Mouse (Mus musculus): Measurements from ENCODE around the gene Thoc5. TPM values are rescaled to one million over a fixed set of nuclear protein-coding genes. Genes with fewer than 3 reads are reported as not detected.
A peak's percentile ranks its signal among the peaks of the same experiment; 100 is the strongest.

Thoc5 gene
- polyA plus RNA-seq, 1 experiment, result 49.6 TPM

GRCm38 (mm10) chr11:4948792-4949191 is 53.7 kb downstream of the Thoc5 start:
- H3K27ac ChIP-seq (ENCODE audit: insufficient read depth, low read length), result no peak overlapping the region
- peak overlapping the region; percentile 1 for H3K4me3 ChIP-seq (replicated peaks; ENCODE audit: insufficient read depth, low read depth, low read length)
- no peak for TF ChIP-seq POLR2A (IDR thresholded peaks at IDR 0.05; ENCODE audit: borderline replicate concordance, insufficient read depth, low read length)
- DNase-seq, result no peak
- WGBS, result 27% methylated on average over 8 of the region's 8 CpGs
- H3K27me3 ChIP-seq (ENCODE audit: control insufficient read depth, insufficient read depth, low read length), result peaks cover 2% of the 10 kb centered on the region
- H3K4me1 ChIP-seq (ENCODE audit: control insufficient read depth, insufficient read depth, low read length), result no peaks in the 10 kb centered on the region

DNA sequence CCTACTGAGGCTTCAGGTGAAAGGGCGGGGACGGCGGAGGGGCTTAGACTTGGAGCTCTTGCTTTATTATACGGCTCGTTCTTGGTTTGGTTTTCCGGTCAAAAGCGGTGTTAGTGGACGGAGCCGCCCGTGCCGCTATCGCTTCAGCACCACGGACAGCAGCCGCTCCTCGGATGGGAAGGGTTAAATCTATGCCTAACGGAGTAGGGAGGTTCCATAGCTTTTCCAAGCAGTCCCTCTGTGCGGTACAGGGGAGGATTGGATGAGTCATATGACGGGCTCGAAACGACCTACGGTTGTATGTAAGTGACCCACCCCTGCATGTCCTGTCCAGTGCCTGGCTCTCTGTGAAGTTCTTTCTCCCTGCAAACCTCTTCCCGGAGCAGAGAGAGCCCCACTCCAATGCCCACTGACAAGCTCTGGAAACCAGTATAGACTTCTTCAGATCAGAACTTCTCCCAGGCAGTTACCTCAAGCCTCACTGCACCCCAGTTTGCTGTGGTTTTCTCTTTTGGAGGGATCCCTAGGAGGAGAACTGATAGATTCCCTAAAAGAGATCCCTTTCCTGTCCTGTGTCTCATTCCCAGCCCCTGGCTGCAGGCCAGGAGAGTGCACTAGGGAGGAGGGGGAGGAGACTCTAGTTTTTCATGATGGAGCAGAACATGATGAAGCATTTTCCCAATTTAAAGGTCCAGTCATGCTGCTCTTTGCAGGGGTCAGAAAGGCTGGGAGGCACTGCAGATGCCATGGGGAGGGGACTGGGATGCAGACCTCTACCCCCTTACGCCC is 54.3 kb downstream of the Thoc5 start:
- Histone ChIP-seq H3K27me3 (ENCODE audit: control insufficient read depth, insufficient read depth, low read length) (peaks cover 2% of the 10 kb centered on the region), H3K4me1 (ENCODE audit: control insufficient read depth, insufficient read depth, low read length) (no peaks in the 10 kb centered on the region), H3K27ac (ENCODE audit: insufficient read depth, low read length) (no peak overlapping the region), H3K4me3 (replicated peaks; ENCODE audit: insufficient read depth, low read depth, low read length) (peak overlapping the region; percentile 12)
- peak in 1 of 2 experiments; percentile 19 for DNase-seq
- WGBS, result 10% methylated on average over 23 of the region's 23 CpGs
- TF ChIP-seq CTCF (IDR thresholded peaks at IDR 0.05; ENCODE audit: borderline replicate concordance, insufficient read depth, low read depth, low read length) (no peak), POLR2A (IDR thresholded peaks at IDR 0.05; ENCODE audit: borderline replicate concordance, insufficient read depth, low read length) (no peak)

GRCm38 (mm10) chr11:4953401-4953800 is 58.3 kb downstream of the Thoc5 start:
- Histone ChIP-seq H3K4me1 (ENCODE audit: control insufficient read depth, insufficient read depth, low read length) (no peaks in the 10 kb centered on the region), H3K4me3 (replicated peaks; ENCODE audit: insufficient read depth, low read depth, low read length) (no peak overlapping the region), H3K27me3 (ENCODE audit: control insufficient read depth, insufficient read depth, low read length) (no peaks in the 10 kb centered on the region; the same call in 1 of the 2 replicates), H3K27ac (ENCODE audit: insufficient read depth, low read length) (no peak overlapping the region)
- TF ChIP-seq POLR2A (IDR thresholded peaks at IDR 0.05; ENCODE audit: borderline replicate concordance, insufficient read depth, low read length) (no peak), CTCF (IDR thresholded peaks at IDR 0.05; ENCODE audit: borderline replicate concordance, insufficient read depth, low read depth, low read length) (no peak)
- 13% methylated on average over 6 of the region's 6 CpGs for WGBS
- DNase-seq, result no peak

DNA sequence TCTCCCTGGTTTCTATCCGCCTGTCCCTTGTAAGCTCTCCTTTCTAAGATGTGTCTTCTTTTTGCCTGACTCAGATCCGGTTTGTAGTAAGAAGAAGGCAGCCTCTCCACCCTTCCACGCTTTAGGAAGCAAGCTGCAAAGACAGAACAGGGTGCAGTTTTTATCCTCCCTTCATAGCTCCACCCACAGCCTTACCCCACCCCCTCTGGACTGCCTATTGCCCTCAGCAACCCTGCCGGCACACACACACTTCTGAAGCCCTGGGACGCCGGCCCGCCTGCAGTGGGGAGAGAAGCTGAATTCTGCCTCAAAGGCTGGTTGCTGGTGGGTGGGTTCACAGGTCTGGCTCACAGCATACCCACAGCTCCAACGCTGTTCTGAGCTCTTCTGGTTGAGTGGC is 58.8 kb downstream of the Thoc5 start:
- 15% methylated on average over 8 of the region's 8 CpGs for WGBS
- no peaks in the 10 kb centered on the region for H3K4me1 ChIP-seq (ENCODE audit: control insufficient read depth, insufficient read depth, low read length)
- H3K4me3 ChIP-seq (replicated peaks; ENCODE audit: insufficient read depth, low read depth, low read length), result no peak overlapping the region
- DNase-seq, result no peak
- TF ChIP-seq POLR2A (IDR thresholded peaks at IDR 0.05; ENCODE audit: borderline replicate concordance, insufficient read depth, low read length), result no peak
- TF ChIP-seq CTCF (IDR thresholded peaks at IDR 0.05; ENCODE audit: borderline replicate concordance, insufficient read depth, low read depth, low read length), result no peak
- H3K27me3 ChIP-seq (ENCODE audit: control insufficient read depth, insufficient read depth, low read length), result no peaks in the 10 kb centered on the region
- no peak overlapping the region for H3K27ac ChIP-seq (ENCODE audit: insufficient read depth, low read length)

- H3K27ac ChIP-seq (ENCODE audit: insufficient read depth, low read length), result no peak overlapping the region
- DNase-seq, result no peak
- 50% methylated on average over 6 of the region's 6 CpGs for WGBS
- TF ChIP-seq CTCF (IDR thresholded peaks at IDR 0.05; ENCODE audit: borderline replicate concordance, insufficient read depth, low read depth, low read length) (no peak), POLR2A (IDR thresholded peaks at IDR 0.05; ENCODE audit: borderline replicate concordance, insufficient read depth, low read length) (no peak)
- H3K27me3 ChIP-seq (ENCODE audit: control insufficient read depth, insufficient read depth, low read length), result no peaks in the 10 kb centered on the region
- H3K4me3 ChIP-seq (replicated peaks; ENCODE audit: insufficient read depth, low read depth, low read length), result no peak overlapping the region
- peaks cover 2% of the 10 kb centered on the region; the same call in 1 of the 2 replicates for H3K4me1 ChIP-seq (ENCODE audit: control insufficient read depth, insufficient read depth, low read length)
These were observed 68.1 kb downstream of the Thoc5 start for GRCm38 (mm10) chr11:4963099-4963808.

DNA sequence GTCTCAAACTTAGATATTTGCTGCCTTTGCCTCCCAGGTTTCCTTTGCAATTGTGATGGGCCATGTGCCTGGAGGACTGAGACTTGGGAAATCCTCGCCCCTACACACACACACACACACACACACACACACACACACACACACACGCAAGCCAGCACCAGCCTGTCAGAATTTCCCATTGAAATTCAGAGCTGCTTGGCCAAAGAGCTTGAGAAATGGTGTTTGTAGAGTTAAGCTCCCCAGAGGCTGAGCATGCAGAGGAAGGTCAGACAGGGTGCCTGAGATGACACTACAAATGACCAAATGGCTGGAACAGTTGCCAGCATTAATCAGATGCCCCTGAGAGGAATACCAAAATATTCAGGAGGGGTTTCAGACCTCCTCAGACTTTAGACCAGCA is 71.2 kb downstream of the Thoc5 start:
- DNase-seq, result no peak
- Histone ChIP-seq H3K4me3 (replicated peaks; ENCODE audit: insufficient read depth, low read depth, low read length) (no peak overlapping the region), H3K27me3 (ENCODE audit: control insufficient read depth, insufficient read depth, low read length) (no peaks in the 10 kb centered on the region), H3K27ac (ENCODE audit: insufficient read depth, low read length) (no peak overlapping the region), H3K4me1 (ENCODE audit: control insufficient read depth, insufficient read depth, low read length) (peaks cover 12% of the 10 kb centered on the region)
- WGBS, result 88% methylated on average over 2 of the region's 2 CpGs
- no peak for TF ChIP-seq CTCF (IDR thresholded peaks at IDR 0.05; ENCODE audit: borderline replicate concordance, insufficient read depth, low read depth, low read length)
- no peak for TF ChIP-seq POLR2A (IDR thresholded peaks at IDR 0.05; ENCODE audit: borderline replicate concordance, insufficient read depth, low read length)

GRCm38 (mm10) chr11:4966888-4967287 is 71.8 kb downstream of the Thoc5 start:
- Histone ChIP-seq H3K4me3 (replicated peaks; ENCODE audit: insufficient read depth, low read depth, low read length) (no peak overlapping the region), H3K27me3 (ENCODE audit: control insufficient read depth, insufficient read depth, low read length) (no peaks in the 10 kb centered on the region), H3K4me1 (ENCODE audit: control insufficient read depth, insufficient read depth, low read length) (peaks cover 12% of the 10 kb centered on the region), H3K27ac (ENCODE audit: insufficient read depth, low read length) (no peak overlapping the region)
- WGBS, result 85% methylated on average over 5 of the region's 5 CpGs
- no peak for TF ChIP-seq CTCF (IDR thresholded peaks at IDR 0.05; ENCODE audit: borderline replicate concordance, insufficient read depth, low read depth, low read length)
- no peak for TF ChIP-seq POLR2A (IDR thresholded peaks at IDR 0.05; ENCODE audit: borderline replicate concordance, insufficient read depth, low read length)
- DNase-seq, result no peak

DNA sequence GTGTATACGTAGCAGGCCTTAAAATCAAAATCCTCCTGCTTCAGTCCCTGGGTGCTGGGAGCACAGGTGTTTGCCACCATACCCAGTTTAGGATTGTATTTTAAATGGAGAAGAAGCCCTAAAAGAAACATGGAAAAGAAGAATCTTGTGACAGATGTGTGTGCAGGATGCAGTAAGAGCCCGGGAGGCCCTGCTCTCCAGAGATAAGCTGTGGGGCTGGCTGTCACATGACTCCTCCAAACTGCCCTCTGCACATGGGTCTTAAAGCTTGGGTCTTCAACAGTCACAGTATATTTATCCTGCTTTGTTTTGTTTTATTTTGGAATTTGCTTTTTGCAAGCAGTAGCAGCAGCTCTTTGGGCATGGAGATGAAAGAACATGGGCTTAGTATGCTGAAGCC is 72.4 kb downstream of the Thoc5 start:
- WGBS, result 85% methylated on average over 2 of the region's 2 CpGs
- no peak for TF ChIP-seq POLR2A (IDR thresholded peaks at IDR 0.05; ENCODE audit: borderline replicate concordance, insufficient read depth, low read length)
- TF ChIP-seq CTCF (IDR thresholded peaks at IDR 0.05; ENCODE audit: borderline replicate concordance, insufficient read depth, low read depth, low read length), result no peak

More for the DNA sequence above, 72.4 kb downstream of the Thoc5 start:
- no peak overlapping the region for H3K27ac ChIP-seq (ENCODE audit: insufficient read depth, low read length)
- H3K4me1 ChIP-seq (ENCODE audit: control insufficient read depth, insufficient read depth, low read length), result peaks cover 12% of the 10 kb centered on the region
- H3K27me3 ChIP-seq (ENCODE audit: control insufficient read depth, insufficient read depth, low read length), result no peaks in the 10 kb centered on the region
- no peak overlapping the region for H3K4me3 ChIP-seq (replicated peaks; ENCODE audit: insufficient read depth, low read depth, low read length)
- DNase-seq, result no peak
